Mouse (Mus musculus) forebrain, embryonic 12.5 days (tissue): ENCODE measurements around the gene Lbhd2. TPM values are rescaled to one million over a fixed set of nuclear protein-coding genes. Genes with fewer than 3 reads are reported as not detected.

Source experiments
- polyA plus RNA-seq: library from polyadenylated mRNA; unstranded; fragments of >200 nt; fragmentation: Nextera tagmentation; extraction: Ambion mirVana; gene quantifications from 2 replicates; pipeline ENCODE4 v1.2.1, GENCODE M21; 2016

Gene Lbhd2
- polyA plus RNA-seq, 1 experiment from 2014 or later = 0.51 TPM

Other genes starting within 250 kb of the Lbhd2 start
- 25.4 and 25.5 TPM in 2 replicates for gene Traf3, start 240.4 kb upstream of the Lbhd2 start, polyA plus RNA-seq
- not detected in 2 replicates for gene 4930595D18Rik, start 222.3 kb upstream of the Lbhd2 start, polyA plus RNA-seq
- gene Amn, start 135.7 kb upstream of the Lbhd2 start, polyA plus RNA-seq = 0.63 and 0.95 TPM in 2 replicates
- gene Cdc42bpb, start 29.1 kb upstream of the Lbhd2 start, polyA plus RNA-seq = 38.9 and 41.6 TPM in 2 replicates
- 1.4 and 3.3 TPM in 2 replicates for gene Exoc3l4, start 10.2 kb downstream of the Lbhd2 start, polyA plus RNA-seq
- 1.5 and 2.2 TPM in 2 replicates for gene Tnfaip2, start 35.7 kb downstream of the Lbhd2 start, polyA plus RNA-seq
- 2.5 and 3.5 TPM in 2 replicates for gene Gm266, start 79.0 kb downstream of the Lbhd2 start, polyA plus RNA-seq
- 734 and 738 TPM in 2 replicates for gene Eif5, start 131.2 kb downstream of the Lbhd2 start, polyA plus RNA-seq
- gene Mark3, start 167.7 kb downstream of the Lbhd2 start, polyA plus RNA-seq = 73.1 and 82.3 TPM in 2 replicates